Mouse (Mus musculus) liver, adult 2 months (tissue): ENCODE data around the gene Synpo2.

Source experiments
- CTCF ChIP-seq: fragments of 200-500 bp; IDR thresholded peaks from 2 replicates; pipeline ENCODE4 v1.5.1; 2011; ENCODE audit warnings: low read depth, low read length, control low read depth
- POLR2A ChIP-seq: fragments of 200-500 bp; IDR thresholded peaks from 2 replicates; pipeline ENCODE4 v1.6.1; 2011; ENCODE audit warnings: low read length, control low read depth; ENCODE audit not compliant: insufficient read depth; ENCODE audit errors: extremely low read depth

DNA sequence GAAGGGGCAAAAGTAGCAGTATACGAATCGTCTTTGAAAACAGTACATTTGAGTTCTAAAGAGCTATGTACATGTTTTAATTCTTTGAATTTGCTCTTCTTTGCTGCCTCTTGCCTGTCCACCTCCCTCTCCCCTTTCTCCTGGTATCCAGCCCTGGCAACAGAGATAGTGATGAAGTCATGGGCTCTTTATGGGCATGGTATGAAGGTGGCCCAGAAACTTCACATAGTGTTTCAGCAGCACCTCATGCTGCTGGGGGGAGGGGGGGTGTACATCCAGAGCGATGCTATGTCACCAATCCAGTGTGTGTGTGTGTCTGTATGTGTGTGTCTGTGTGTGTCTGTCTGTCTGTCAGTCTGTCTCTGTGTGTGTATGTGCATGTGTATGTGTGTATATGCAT is 95.8 kb downstream of the Synpo2 start:
- no peak for TF ChIP-seq CTCF
- TF ChIP-seq POLR2A = no peak
